Mouse (Mus musculus): ENCODE results near the gene Hoxd11. TPM values are rescaled to one million over a fixed set of nuclear protein-coding genes. Genes with fewer than 3 reads are reported as not detected.

Hoxd11 gene
- polyA plus RNA-seq, 1 experiment: not detected

GRCm38 (mm10) chr2:74654743-74655419 lies 24.5 kb upstream of the Hoxd11 start:
- TF ChIP-seq POLR2A (IDR thresholded peaks at IDR 0.05; ENCODE audit: control insufficient read depth, low read depth, low read length) (no peak), CTCF (IDR thresholded peaks at IDR 0.05; ENCODE audit: control insufficient read depth, insufficient read depth, insufficient replicate concordance, low read depth, low read length) (no peak)
- no peaks in the 10 kb centered on the region for H3K36me3 ChIP-seq (ENCODE audit: control insufficient read depth, insufficient read depth, low read length)
- no peak overlapping the region; the same call in 1 of the 2 replicates for H3K4me3 ChIP-seq (ENCODE audit: control insufficient read depth, low read depth, low read length)
- H3K4me1 ChIP-seq (ENCODE audit: control insufficient read depth, insufficient read depth, low read length): peaks cover 11% of the 10 kb centered on the region
- H3K27ac ChIP-seq (ENCODE audit: control insufficient read depth, insufficient read depth, low read depth, low read length): no peak overlapping the region
- H3K27me3 ChIP-seq (ENCODE audit: control insufficient read depth, insufficient read depth, low read length): peaks cover 11% of the 10 kb centered on the region

- Histone ChIP-seq H3K27me3 (ENCODE audit: control insufficient read depth, insufficient read depth, low read length) (peaks cover 11% of the 10 kb centered on the region), H3K4me3 (ENCODE audit: control insufficient read depth, low read depth, low read length) (peak overlapping the region; percentile 58), H3K4me1 (ENCODE audit: control insufficient read depth, insufficient read depth, low read length) (peaks cover 11% of the 10 kb centered on the region), H3K27ac (ENCODE audit: control insufficient read depth, insufficient read depth, low read depth, low read length) (no peak overlapping the region), H3K36me3 (ENCODE audit: control insufficient read depth, insufficient read depth, low read length) (no peaks in the 10 kb centered on the region)
- TF ChIP-seq POLR2A (IDR thresholded peaks at IDR 0.05; ENCODE audit: control insufficient read depth, low read depth, low read length) (no peak), CTCF (IDR thresholded peaks at IDR 0.05; ENCODE audit: control insufficient read depth, insufficient read depth, insufficient replicate concordance, low read depth, low read length) (peak; percentile 47)
Observed at GRCm38 (mm10) chr2:74655420-74655781, 24.0 kb upstream of the Hoxd11 start.

GRCm38 (mm10) chr2:74655821-74656631 lies 23.3 kb upstream of the Hoxd11 start:
- Histone ChIP-seq H3K27me3 (ENCODE audit: control insufficient read depth, insufficient read depth, low read length) (peaks cover 15% of the 10 kb centered on the region), H3K4me1 (ENCODE audit: control insufficient read depth, insufficient read depth, low read length) (peaks cover 12% of the 10 kb centered on the region), H3K27ac (ENCODE audit: control insufficient read depth, insufficient read depth, low read depth, low read length) (no peak overlapping the region), H3K4me3 (ENCODE audit: control insufficient read depth, low read depth, low read length) (peak overlapping the region; percentile 67), H3K36me3 (ENCODE audit: control insufficient read depth, insufficient read depth, low read length) (no peaks in the 10 kb centered on the region)
- no peak for TF ChIP-seq POLR2A (IDR thresholded peaks at IDR 0.05; ENCODE audit: control insufficient read depth, low read depth, low read length)
- no peak for TF ChIP-seq CTCF (IDR thresholded peaks at IDR 0.05; ENCODE audit: control insufficient read depth, insufficient read depth, insufficient replicate concordance, low read depth, low read length)

- no peak overlapping the region for H3K4me3 ChIP-seq (ENCODE audit: control insufficient read depth, low read depth, low read length)
Observed at GRCm38 (mm10) chr2:74656632-74657021, 22.7 kb upstream of the Hoxd11 start.

GRCm38 (mm10) chr2:74657251-74658023 lies 21.9 kb upstream of the Hoxd11 start:
- Histone ChIP-seq H3K36me3 (ENCODE audit: control insufficient read depth, insufficient read depth, low read length) (no peaks in the 10 kb centered on the region), H3K4me3 (ENCODE audit: control insufficient read depth, low read depth, low read length) (peak overlapping the region; percentile 39), H3K27me3 (ENCODE audit: control insufficient read depth, insufficient read depth, low read length) (peaks cover 19% of the 10 kb centered on the region), H3K4me1 (ENCODE audit: control insufficient read depth, insufficient read depth, low read length) (peaks cover 15% of the 10 kb centered on the region), H3K27ac (ENCODE audit: control insufficient read depth, insufficient read depth, low read depth, low read length) (no peak overlapping the region)
- TF ChIP-seq CTCF (IDR thresholded peaks at IDR 0.05; ENCODE audit: control insufficient read depth, insufficient read depth, insufficient replicate concordance, low read depth, low read length) (no peak), POLR2A (IDR thresholded peaks at IDR 0.05; ENCODE audit: control insufficient read depth, low read depth, low read length) (no peak)

More at GRCm38 (mm10) chr2:74656632-74657021, 22.7 kb upstream of the Hoxd11 start:
- H3K27me3 ChIP-seq (ENCODE audit: control insufficient read depth, insufficient read depth, low read length): peaks cover 18% of the 10 kb centered on the region
- H3K27ac ChIP-seq (ENCODE audit: control insufficient read depth, insufficient read depth, low read depth, low read length): no peak overlapping the region
- H3K4me1 ChIP-seq (ENCODE audit: control insufficient read depth, insufficient read depth, low read length): peaks cover 15% of the 10 kb centered on the region
- TF ChIP-seq POLR2A (IDR thresholded peaks at IDR 0.05; ENCODE audit: control insufficient read depth, low read depth, low read length) (no peak), CTCF (IDR thresholded peaks at IDR 0.05; ENCODE audit: control insufficient read depth, insufficient read depth, insufficient replicate concordance, low read depth, low read length) (no peak)
- no peaks in the 10 kb centered on the region for H3K36me3 ChIP-seq (ENCODE audit: control insufficient read depth, insufficient read depth, low read length)

GRCm38 (mm10) chr2:74658024-74658666 lies 21.2 kb upstream of the Hoxd11 start:
- Histone ChIP-seq H3K36me3 (ENCODE audit: control insufficient read depth, insufficient read depth, low read length) (no peaks in the 10 kb centered on the region), H3K4me3 (ENCODE audit: control insufficient read depth, low read depth, low read length) (peak overlapping the region; percentile 39; the same call in 1 of the 2 replicates), H3K27me3 (ENCODE audit: control insufficient read depth, insufficient read depth, low read length) (peaks cover 20% of the 10 kb centered on the region), H3K4me1 (ENCODE audit: control insufficient read depth, insufficient read depth, low read length) (peaks cover 15% of the 10 kb centered on the region), H3K27ac (ENCODE audit: control insufficient read depth, insufficient read depth, low read depth, low read length) (no peak overlapping the region)
- TF ChIP-seq POLR2A (IDR thresholded peaks at IDR 0.05; ENCODE audit: control insufficient read depth, low read depth, low read length) (no peak), CTCF (IDR thresholded peaks at IDR 0.05; ENCODE audit: control insufficient read depth, insufficient read depth, insufficient replicate concordance, low read depth, low read length) (no peak)
